Mouse (Mus musculus) heart, embryonic 16.5 days (tissue): Measurements from ENCODE around the gene 4833427G06Rik. TPM values are rescaled to one million over a fixed set of nuclear protein-coding genes. Genes with fewer than 3 reads are reported as not detected.

Experiments
- ATAC-seq: fragments of 200-750 bp; cut with Nextera tagmentation; replicated peaks from 2 replicates; pipeline ENCODE4 v1.8.0; 2017; ENCODE audit warnings: moderate number of reproducible peaks; ENCODE audit not compliant: insufficient read depth, low FRiP score; ENCODE audit errors: extremely low read depth
- H3K27ac ChIP-seq: fragments of 300-500 bp; sonication (generic); 2 replicates; pipeline ENCODE4 v1.5.1; 2014; ENCODE audit warnings: mild to moderate bottlenecking, low read length, control low read depth, moderate library complexity
- H3K27me3 ChIP-seq: fragments of 300-500 bp; sonication (generic); 2 replicates; pipeline ENCODE4 v1.6.1; 2014; ENCODE audit warnings: low read length, mixed read lengths; ENCODE audit not compliant: control insufficient read depth, insufficient read depth
- H3K36me3 ChIP-seq: fragments of 300-500 bp; sonication (generic); 2 replicates; pipeline ENCODE4 v1.6.1; 2014; ENCODE audit not compliant: control insufficient read depth, insufficient read depth
- H3K4me1 ChIP-seq: fragments of 300-500 bp; sonication (generic); 2 replicates; pipeline ENCODE4 v1.6.1; 2014; ENCODE audit warnings: low read length, mixed read lengths; ENCODE audit not compliant: control insufficient read depth, insufficient read depth
- H3K4me2 ChIP-seq: fragments of 300-500 bp; sonication (generic); 2 replicates; pipeline ENCODE4 v1.6.1; 2014; ENCODE audit warnings: low read depth, mild to moderate bottlenecking, control low read depth, low read length
- H3K4me3 ChIP-seq: fragments of 300-500 bp; sonication (generic); 2 replicates; pipeline ENCODE4 v1.5.1; 2014; ENCODE audit warnings: mild to moderate bottlenecking, control low read depth, low read length
- H3K9ac ChIP-seq: fragments of 300-500 bp; sonication (generic); 2 replicates; pipeline ENCODE4 v1.6.1; 2014; ENCODE audit warnings: low read length, control low read depth
- H3K9me3 ChIP-seq: fragments of 300-500 bp; sonication (generic); replicated peaks from 2 replicates; pipeline ENCODE4 v1.6.1; 2016; ENCODE audit warnings: low read length; ENCODE audit not compliant: control insufficient read depth
- WGBS: fragments of 180-500 bp; shearing (Covaris S2); extraction: QIAGEN DNeasy Blood & Tissue Kit; methylation state at CpG from one replicate; pipeline ENCODE4 v1.1.7; 2014; 5-methylcytosine and 5-hydroxymethylcytosine counted together
- microRNA counts: library from miRNA; unstranded; fragments of <30 nt; microRNA quantifications from one replicate; lab custom pipeline; 2016
- microRNA-seq: library from miRNA; unstranded; fragments of <30 nt; microRNA quantifications from one replicate; pipeline ENCODE4, GENCODE M21; 2017
- polyA plus RNA-seq: library from polyadenylated mRNA; unstranded; fragments of >200 nt; fragmentation: Nextera tagmentation; extraction: Ambion mirVana; gene quantifications from 2 replicates; pipeline ENCODE4 v1.2.1, GENCODE M21; 2015

Gene 4833427G06Rik
- polyA plus RNA-seq, 1 experiment from 2014 or later: 0.29 TPM

DNA sequence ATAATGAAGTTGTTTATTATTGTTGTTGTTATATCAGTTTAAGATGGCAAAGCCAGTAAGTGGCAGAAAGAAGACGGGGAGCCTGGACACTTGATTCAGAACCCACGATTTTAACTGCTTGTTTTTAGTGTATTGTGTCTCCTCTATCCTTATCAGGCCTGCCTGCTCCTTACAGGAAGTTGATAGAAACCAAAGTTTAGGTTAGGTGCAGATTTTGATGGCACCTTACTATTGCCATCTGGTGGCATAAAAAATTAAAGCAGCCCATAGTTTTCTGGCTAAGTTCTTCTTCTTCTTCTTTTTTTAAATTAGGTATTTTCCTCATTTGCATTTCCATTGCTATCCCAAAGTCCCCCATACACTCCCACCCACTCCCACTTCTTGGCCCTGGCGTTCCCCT is 49.7 kb downstream of the 4833427G06Rik start:
- no peaks in the 10 kb centered on the region for H3K9me3 ChIP-seq
- WGBS: 44% methylated on average over 3 of the region's 3 CpGs
- no peak for ATAC-seq

DNA sequence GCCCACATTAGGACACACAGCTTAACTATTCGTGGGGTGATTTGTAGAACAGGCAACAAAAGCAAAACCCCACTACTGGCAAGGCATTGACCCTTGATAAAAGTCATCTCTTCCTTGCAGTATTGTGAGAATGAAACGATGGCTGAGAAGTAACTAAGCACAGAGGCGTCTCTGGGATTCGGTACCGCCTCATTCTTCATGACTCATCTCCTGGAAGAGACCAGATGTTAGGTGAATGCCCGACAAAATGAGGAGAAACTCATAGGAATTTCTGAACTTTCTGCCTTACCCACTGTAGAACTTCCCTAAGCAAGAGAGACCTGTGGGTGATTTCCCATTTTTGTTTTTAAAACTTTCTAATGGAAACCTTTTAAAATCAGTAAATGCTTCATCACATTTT is 59.7 kb downstream of the 4833427G06Rik start:
- H3K27me3 ChIP-seq: no peaks in the 10 kb centered on the region
- H3K9ac ChIP-seq: no peak overlapping the region
- H3K36me3 ChIP-seq: no peaks in the 10 kb centered on the region
- H3K4me2 ChIP-seq: no peak overlapping the region
- H3K4me1 ChIP-seq: no peaks in the 10 kb centered on the region
- ATAC-seq: no peak
- no peak overlapping the region for H3K27ac ChIP-seq
- H3K9me3 ChIP-seq: no peaks in the 10 kb centered on the region
- 74% methylated on average over 6 of the region's 6 CpGs for WGBS
- no peak overlapping the region for H3K4me3 ChIP-seq

More for the DNA sequence above, 49.7 kb downstream of the 4833427G06Rik start:
- Histone ChIP-seq H3K4me1 (no peaks in the 10 kb centered on the region), H3K27me3 (no peaks in the 10 kb centered on the region), H3K9ac (no peak overlapping the region), H3K27ac (no peak overlapping the region), H3K36me3 (no peaks in the 10 kb centered on the region), H3K4me2 (no peak overlapping the region), H3K4me3 (no peak overlapping the region)

DNA sequence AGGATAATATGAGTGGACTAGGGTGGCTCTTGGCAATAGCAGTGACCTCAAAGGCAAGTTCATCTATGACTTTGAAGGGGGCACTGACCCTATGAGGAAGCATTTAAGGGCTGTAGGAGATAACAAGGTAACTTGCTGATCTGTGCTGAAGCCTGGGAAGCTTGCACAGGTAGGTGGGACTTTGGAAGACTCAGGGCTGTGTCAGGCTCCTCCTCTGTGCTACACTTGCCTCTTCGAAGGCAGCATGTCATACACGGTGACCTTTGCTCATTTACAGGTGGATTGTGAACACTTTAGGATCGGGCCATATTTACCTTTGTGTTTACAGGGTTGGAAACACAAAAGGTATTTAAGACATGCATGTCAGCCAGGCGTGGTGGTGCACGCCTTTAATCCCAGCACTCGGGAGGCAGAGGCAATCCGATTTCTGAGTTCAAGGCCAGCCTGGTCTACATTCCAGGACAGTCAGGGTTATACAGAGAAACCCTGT is 60.3 kb downstream of the 4833427G06Rik start:
- Histone ChIP-seq H3K4me2 (no peak overlapping the region), H3K4me3 (no peak overlapping the region), H3K9me3 (no peaks in the 10 kb centered on the region), H3K27me3 (no peaks in the 10 kb centered on the region), H3K9ac (no peak overlapping the region), H3K27ac (no peak overlapping the region), H3K4me1 (no peaks in the 10 kb centered on the region), H3K36me3 (no peaks in the 10 kb centered on the region)
- ATAC-seq: no peak
- 84% methylated on average over 7 of the region's 7 CpGs for WGBS

DNA sequence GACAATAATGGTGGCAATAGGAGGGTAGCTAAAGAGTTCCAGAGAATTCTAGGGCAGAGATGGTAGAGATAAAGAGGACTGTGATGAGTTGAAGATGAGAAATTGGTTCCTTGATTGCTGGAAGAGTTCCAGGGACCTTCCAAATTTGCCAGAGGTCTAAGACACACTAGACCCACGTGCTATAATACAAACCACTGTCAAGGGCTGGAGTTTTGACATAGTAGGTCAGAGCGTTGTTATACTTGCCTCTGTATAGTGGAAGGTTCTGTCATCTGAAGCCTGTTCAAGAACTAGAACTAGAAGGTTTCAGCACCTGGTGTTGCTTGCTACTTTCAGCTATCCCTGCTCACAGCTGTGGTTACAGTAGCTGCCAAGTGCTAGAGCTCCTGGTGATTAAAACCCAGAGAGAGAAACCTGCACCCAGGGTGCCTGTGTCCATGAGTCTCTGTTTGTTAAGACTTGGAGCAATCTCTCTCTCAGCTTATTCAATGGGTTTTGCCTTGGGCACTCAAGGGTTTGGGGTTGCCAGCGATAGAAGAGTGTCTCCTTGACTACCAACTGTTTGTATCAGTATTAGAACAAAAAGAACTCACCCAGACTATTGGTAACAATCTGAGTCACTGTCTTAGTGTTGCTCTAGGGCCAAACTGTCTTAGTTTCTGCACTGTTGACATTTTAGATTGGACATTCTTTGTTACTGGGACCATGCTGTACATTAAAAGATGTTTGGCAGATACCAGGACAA is 68.9 kb downstream of the 4833427G06Rik start:
- Histone ChIP-seq H3K27ac (no peak overlapping the region), H3K36me3 (no peaks in the 10 kb centered on the region), H3K4me3 (no peak overlapping the region), H3K27me3 (no peaks in the 10 kb centered on the region), H3K4me2 (no peak overlapping the region), H3K9me3 (no peaks in the 10 kb centered on the region), H3K4me1 (peaks cover 5% of the 10 kb centered on the region; the same call in 1 of the 2 replicates), H3K9ac (no peak overlapping the region)
- 80% methylated on average over 3 of the region's 3 CpGs for WGBS
- ATAC-seq: no peak

DNA sequence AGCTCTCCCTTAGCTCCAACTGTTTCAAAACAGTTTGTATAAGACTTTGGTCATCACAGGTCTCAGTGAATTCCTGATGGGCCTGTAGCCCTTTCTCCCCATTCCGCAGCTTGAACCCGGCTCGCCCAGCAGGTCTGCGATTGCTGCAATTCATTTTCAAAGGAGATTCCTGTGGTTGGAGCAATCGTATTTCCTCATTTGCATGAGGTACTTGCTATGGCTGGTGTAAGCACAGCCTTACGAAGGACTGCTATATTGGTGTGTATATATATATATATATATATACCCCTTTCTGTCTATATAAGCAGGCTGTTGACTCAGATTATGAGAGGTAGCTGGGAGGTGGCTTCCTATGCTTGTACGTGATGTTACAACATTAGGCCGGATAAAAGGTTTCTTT is 69.6 kb downstream of the 4833427G06Rik start:
- Histone ChIP-seq H3K36me3 (no peaks in the 10 kb centered on the region), H3K4me2 (no peak overlapping the region), H3K4me3 (no peak overlapping the region), H3K27me3 (no peaks in the 10 kb centered on the region), H3K4me1 (peaks cover 5% of the 10 kb centered on the region; the same call in 1 of the 2 replicates), H3K9ac (no peak overlapping the region), H3K27ac (no peak overlapping the region), H3K9me3 (no peaks in the 10 kb centered on the region)
- 72% methylated on average over 8 of the region's 8 CpGs for WGBS
- no peak for ATAC-seq

DNA sequence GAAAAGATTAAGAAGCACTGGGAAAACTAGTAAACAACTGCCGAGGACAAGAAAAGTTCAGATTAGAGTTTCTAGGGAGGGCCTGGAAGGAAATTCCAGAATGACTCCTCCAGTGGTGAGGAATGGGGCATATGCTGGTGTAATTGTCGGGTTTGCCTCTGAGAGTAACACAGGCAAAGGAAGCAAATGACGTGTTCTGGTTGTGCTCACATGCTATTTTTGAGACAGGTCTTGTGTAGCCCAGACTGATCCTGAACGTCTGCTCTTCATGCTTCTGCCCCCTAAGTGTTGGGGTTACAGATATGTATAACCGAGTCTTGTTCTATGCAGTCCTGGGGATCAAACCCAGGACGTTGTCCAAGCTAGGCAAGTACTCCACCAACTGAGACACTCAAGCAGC is 70.3 kb downstream of the 4833427G06Rik start:
- Histone ChIP-seq H3K9me3 (no peaks in the 10 kb centered on the region), H3K4me2 (no peak overlapping the region), H3K4me3 (no peak overlapping the region), H3K9ac (no peak overlapping the region), H3K27me3 (no peaks in the 10 kb centered on the region), H3K27ac (0 out of 2 replicates have a peak overlapping the region, but pooled peaks have one; percentile 36), H3K36me3 (no peaks in the 10 kb centered on the region), H3K4me1 (peaks cover 5% of the 10 kb centered on the region; the same call in 1 of the 2 replicates)
- WGBS: 42% methylated on average over 6 of the region's 6 CpGs
- no peak for ATAC-seq

MicroRNA genes within 50 kb of the gene (microRNA counts, 519-probe panel; counts per million panel counts)
- microRNA mmu-miR-34b-3p (lab: Ali Mortazavi, UCI) (2,319 counts per million, percentile 47 among the panel's probes with 10 or more counts), microRNA mmu-miR-34b-5p (lab: Ali Mortazavi, UCI) (2,299 counts per million, percentile 45 among the panel's probes with 10 or more counts), microRNA mmu-miR-34c (lab: Ali Mortazavi, UCI) (3,319 counts per million, percentile 86 among the panel's probes with 10 or more counts)

Small RNA genes lying within 50 kb of the gene (microRNA-seq; reads per million reads assigned to microRNA genes)
- 18.7 reads per million, percentile 33 among the genes with 10 or more reads in this experiment for gene Mir34b
- gene Mir34c: 403 reads per million, percentile 71 among the genes with 10 or more reads in this experiment

Other genes starting within 250 kb of the 4833427G06Rik start
- 14.4 and 18.5 TPM in 2 replicates for gene Sik2, start 93.0 kb downstream of the 4833427G06Rik start, polyA plus RNA-seq
- not detected in 2 replicates for gene Btg4, start 41.2 kb downstream of the 4833427G06Rik start, polyA plus RNA-seq
- 6.8 and 9.2 TPM in 2 replicates for gene Layn, start 25.0 kb downstream of the 4833427G06Rik start, polyA plus RNA-seq
- 0.07 and 0.09 TPM in 2 replicates for gene Gm32742, start 63.4 kb upstream of the 4833427G06Rik start, polyA plus RNA-seq
- gene Pou2af1, start 111.6 kb upstream of the 4833427G06Rik start, polyA plus RNA-seq: 0.31 and 0.92 TPM in 2 replicates
- 4.0 and 5.2 TPM in 2 replicates for gene Colca2, start 176.5 kb upstream of the 4833427G06Rik start, polyA plus RNA-seq
- gene 1810046K07Rik, start 226.8 kb upstream of the 4833427G06Rik start, polyA plus RNA-seq: 0.21 TPM in 1 of 2 replicates, not detected in the other